Mouse (Mus musculus): Measurements from ENCODE around the gene Mfap4. TPM values are rescaled to one million over a fixed set of nuclear protein-coding genes. Genes with fewer than 3 reads are reported as not detected.

The Mfap4 gene
- total RNA-seq (2014; rRNA removed; ENCODE audit: low replicate concordance) (34.1 and 54.5 TPM in 2 replicates), polyA plus RNA-seq (2015; fragmentation: Nextera tagmentation; extraction: Ambion mirVana) (39.1 and 51.0 TPM in 2 replicates)

DNA sequence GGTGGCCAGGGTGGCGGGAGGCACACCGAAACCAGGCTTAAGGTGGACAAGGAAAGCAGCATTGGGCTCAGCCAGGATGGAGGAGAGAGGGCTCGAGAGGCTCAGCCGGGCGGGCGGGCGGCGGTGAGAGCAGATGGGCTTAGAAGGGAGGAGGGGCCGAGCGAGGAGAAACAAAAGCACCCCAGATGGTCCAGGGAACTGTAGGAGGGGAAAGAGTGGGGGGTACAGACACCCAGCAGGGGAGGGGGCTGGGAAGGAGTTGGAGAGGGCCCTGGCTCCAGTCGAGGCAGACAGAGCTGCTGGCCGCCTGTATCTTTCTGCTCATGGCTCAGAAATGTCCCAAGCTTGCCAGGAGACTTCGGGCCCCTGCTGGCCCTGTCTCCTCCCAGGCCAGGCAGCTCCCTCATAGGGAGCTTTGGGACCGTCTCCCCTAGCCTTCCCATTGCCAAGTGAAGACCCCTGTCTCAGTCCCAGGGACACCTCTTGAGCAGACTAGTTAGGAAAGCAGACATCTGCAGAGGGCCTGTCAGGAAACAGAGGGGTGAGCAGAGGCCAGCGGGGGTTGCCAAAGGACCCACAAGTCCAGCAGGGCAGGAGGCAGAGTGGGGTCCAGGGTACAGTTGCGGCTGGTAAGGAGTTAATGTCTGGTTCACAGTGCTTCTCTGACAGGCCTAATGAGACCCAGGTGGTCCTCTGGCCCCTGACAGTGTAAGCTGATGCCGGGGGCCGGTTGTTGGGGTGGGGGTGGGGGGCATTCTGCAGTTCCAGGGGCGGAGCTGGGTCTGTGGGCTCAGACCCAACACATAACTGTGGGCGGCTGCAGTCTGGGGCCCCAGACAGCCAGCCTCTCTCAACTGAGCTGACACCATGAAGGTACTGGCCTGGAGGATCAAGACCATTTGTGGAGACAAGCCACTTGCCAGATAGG lies at the start of gene Mfap4:
Gene Mfap4, plus strand, starts transcription at position 819 of the 928 bp plus-strand sequence.
- TF ChIP-seq CTCF (IDR thresholded peaks at IDR 0.05; ENCODE audit: low read depth) (no peak), EP300 (IDR thresholded peaks at IDR 0.05; ENCODE audit: low read depth) (no peak)

DNA sequence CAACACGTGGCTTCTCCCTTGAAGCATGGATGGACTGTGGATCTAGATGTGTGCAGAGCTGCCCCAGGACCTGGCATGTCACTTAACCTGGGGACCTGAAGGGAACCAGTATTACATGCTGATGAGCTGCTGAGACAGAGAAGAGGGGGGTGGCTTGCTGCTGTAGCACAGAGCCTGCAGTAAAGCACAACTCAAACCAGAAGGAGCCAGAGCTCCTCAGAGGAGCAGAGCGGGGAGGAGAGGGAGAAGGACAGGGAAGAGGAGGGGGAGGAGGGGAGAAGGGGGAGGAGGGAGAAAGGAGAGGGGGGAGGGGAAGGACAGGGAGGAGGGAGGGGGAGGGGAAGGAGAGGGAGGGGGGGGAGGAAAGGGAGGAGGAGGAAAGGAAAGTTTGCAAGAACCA lies 48.9 kb upstream of the Mfap4 start:
- Histone ChIP-seq H3K4me1 (ENCODE audit: control insufficient read depth, insufficient read depth) (no peaks in the 10 kb centered on the region), H3K27me3 (ENCODE audit: control insufficient read depth, insufficient read depth, low read length) (no peaks in the 10 kb centered on the region), H3K9ac (replicated peaks; ENCODE audit: low read depth, low read length) (no peak overlapping the region), H3K36me3 (replicated peaks; ENCODE audit: control insufficient read depth, insufficient read depth, low read length) (no peaks in the 10 kb centered on the region), H3K27ac (ENCODE audit: low read depth) (no peak overlapping the region), H3K4me3 (ENCODE audit: low read depth, low read length) (no peak overlapping the region), H3K4me2 (ENCODE audit: low read depth, low read length) (no peak overlapping the region), H3K9me3 (replicated peaks; ENCODE audit: control insufficient read depth, low read length) (no peaks in the 10 kb centered on the region)
- ATAC-seq (ENCODE audit: insufficient read depth, low read depth) (no peak), DNase-seq (ENCODE audit: low spot score) (no peak)
- 67% methylated on average over 2 of the region's 2 CpGs for WGBS
- no peak for TF ChIP-seq CTCF (IDR thresholded peaks at IDR 0.05; ENCODE audit: low read depth)
- no peak for TF ChIP-seq EP300 (IDR thresholded peaks at IDR 0.05; ENCODE audit: low read depth)

More for the DNA sequence above, at the start of gene Mfap4:
- Histone ChIP-seq H3K36me3 (replicated peaks; ENCODE audit: control insufficient read depth, insufficient read depth, low read length) (peaks cover 19% of the 10 kb centered on the region), H3K9me3 (replicated peaks; ENCODE audit: control insufficient read depth, low read length) (no peaks in the 10 kb centered on the region), H3K4me1 (ENCODE audit: control insufficient read depth, insufficient read depth) (peaks cover 8% of the 10 kb centered on the region; the same call in 1 of the 2 replicates), H3K27me3 (ENCODE audit: control insufficient read depth, insufficient read depth, low read length) (no peaks in the 10 kb centered on the region), H3K4me3 (ENCODE audit: low read depth, low read length) (peak within 1 kb of the TSS; percentile 21), H3K9ac (replicated peaks; ENCODE audit: low read depth, low read length) (0 out of 2 replicates have a peak within 1 kb of the TSS, but pooled peaks have one; percentile 9), H3K4me2 (ENCODE audit: low read depth, low read length) (peak within 1 kb of the TSS; percentile 37), H3K27ac (ENCODE audit: low read depth) (peak within 1 kb of the TSS; percentile 65)
- DNase-seq (ENCODE audit: low spot score), result no peak
- peak; percentile 64 for ATAC-seq (ENCODE audit: insufficient read depth, low read depth)
- 36% methylated on average over 20 of the region's 20 CpGs for WGBS

DNA sequence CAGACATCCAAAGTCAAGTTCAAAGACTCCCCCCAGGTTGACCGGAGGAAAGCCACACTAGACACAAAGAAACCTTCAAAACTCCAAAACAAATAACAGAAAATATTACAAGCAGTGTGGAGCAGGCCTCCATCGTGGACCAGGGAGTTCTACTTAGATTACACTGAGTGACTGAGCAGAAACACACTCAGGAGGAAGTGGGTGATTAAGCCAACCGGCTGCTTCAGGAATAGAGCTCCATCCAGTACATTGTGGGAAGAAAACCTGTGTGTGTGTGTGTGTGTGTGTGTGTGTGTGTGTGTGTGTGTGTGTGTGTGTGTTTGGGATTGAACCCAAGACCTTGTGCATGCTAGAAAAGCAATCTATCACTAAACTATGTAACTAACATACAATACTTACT lies 46.1 kb upstream of the Mfap4 start:
- DNase-seq (ENCODE audit: low spot score) (no peak), ATAC-seq (ENCODE audit: insufficient read depth, low read depth) (no peak)
- WGBS, result 53% methylated on average over 3 of the region's 3 CpGs
- H3K4me3 ChIP-seq (ENCODE audit: low read depth, low read length), result no peak overlapping the region
- H3K9ac ChIP-seq (replicated peaks; ENCODE audit: low read depth, low read length), result no peak overlapping the region
- no peaks in the 10 kb centered on the region for H3K36me3 ChIP-seq (replicated peaks; ENCODE audit: control insufficient read depth, insufficient read depth, low read length)
- no peaks in the 10 kb centered on the region for H3K27me3 ChIP-seq (ENCODE audit: control insufficient read depth, insufficient read depth, low read length)
- no peaks in the 10 kb centered on the region for H3K4me1 ChIP-seq (ENCODE audit: control insufficient read depth, insufficient read depth)
- no peak for TF ChIP-seq CTCF (IDR thresholded peaks at IDR 0.05; ENCODE audit: low read depth)
- no peak for TF ChIP-seq EP300 (IDR thresholded peaks at IDR 0.05; ENCODE audit: low read depth)
- H3K9me3 ChIP-seq (replicated peaks; ENCODE audit: control insufficient read depth, low read length), result no peaks in the 10 kb centered on the region
- H3K4me2 ChIP-seq (ENCODE audit: low read depth, low read length), result no peak overlapping the region
- H3K27ac ChIP-seq (ENCODE audit: low read depth), result no peak overlapping the region

DNA sequence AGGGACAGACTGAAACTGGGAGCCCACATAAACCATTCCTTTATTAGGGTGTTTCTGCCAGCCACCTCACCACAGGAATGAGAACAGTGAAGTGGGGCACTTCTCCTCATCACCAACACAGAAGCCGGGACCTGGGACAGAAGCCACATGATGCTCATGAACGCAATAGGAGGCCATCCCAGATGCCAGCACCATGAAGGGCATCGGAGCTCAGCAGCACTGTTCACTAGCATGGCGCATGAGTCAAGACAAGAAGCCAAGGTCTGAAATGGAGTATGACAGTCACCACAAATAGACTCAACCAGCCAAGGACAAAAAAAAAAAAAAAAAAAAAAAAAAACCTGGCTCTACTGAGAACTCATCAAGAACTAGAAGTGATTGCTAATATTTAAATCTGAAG lies 44.8 kb upstream of the Mfap4 start:
- no peak for ATAC-seq (ENCODE audit: insufficient read depth, low read depth)
- WGBS, result 88% methylated on average over 4 of the region's 4 CpGs
- TF ChIP-seq EP300 (IDR thresholded peaks at IDR 0.05; ENCODE audit: low read depth) (no peak), CTCF (IDR thresholded peaks at IDR 0.05; ENCODE audit: low read depth) (no peak)
- no peak for DNase-seq (ENCODE audit: low spot score)
- no peak overlapping the region for H3K4me3 ChIP-seq (ENCODE audit: low read depth, low read length)
- H3K27me3 ChIP-seq (ENCODE audit: control insufficient read depth, insufficient read depth, low read length), result no peaks in the 10 kb centered on the region
- H3K9me3 ChIP-seq (replicated peaks; ENCODE audit: control insufficient read depth, low read length), result no peaks in the 10 kb centered on the region
- H3K4me2 ChIP-seq (ENCODE audit: low read depth, low read length), result no peak overlapping the region
- H3K36me3 ChIP-seq (replicated peaks; ENCODE audit: control insufficient read depth, insufficient read depth, low read length), result no peaks in the 10 kb centered on the region
- no peak overlapping the region for H3K27ac ChIP-seq (ENCODE audit: low read depth)
- no peak overlapping the region for H3K9ac ChIP-seq (replicated peaks; ENCODE audit: low read depth, low read length)
- H3K4me1 ChIP-seq (ENCODE audit: control insufficient read depth, insufficient read depth), result no peaks in the 10 kb centered on the region

GRCm38 (mm10) chr11:61441670-61442069 lies 43.6 kb upstream of the Mfap4 start:
- no peaks in the 10 kb centered on the region for H3K27me3 ChIP-seq (ENCODE audit: control insufficient read depth, insufficient read depth, low read length)

More at GRCm38 (mm10) chr11:61441670-61442069, 43.6 kb upstream of the Mfap4 start:
- Histone ChIP-seq H3K4me1 (ENCODE audit: control insufficient read depth, insufficient read depth) (no peaks in the 10 kb centered on the region), H3K27ac (ENCODE audit: low read depth) (no peak overlapping the region), H3K36me3 (replicated peaks; ENCODE audit: control insufficient read depth, insufficient read depth, low read length) (no peaks in the 10 kb centered on the region), H3K4me2 (ENCODE audit: low read depth, low read length) (no peak overlapping the region), H3K9ac (replicated peaks; ENCODE audit: low read depth, low read length) (no peak overlapping the region), H3K9me3 (replicated peaks; ENCODE audit: control insufficient read depth, low read length) (no peaks in the 10 kb centered on the region), H3K4me3 (ENCODE audit: low read depth, low read length) (no peak overlapping the region)
- TF ChIP-seq EP300 (IDR thresholded peaks at IDR 0.05; ENCODE audit: low read depth), result no peak
- TF ChIP-seq CTCF (IDR thresholded peaks at IDR 0.05; ENCODE audit: low read depth), result no peak
- ATAC-seq (ENCODE audit: insufficient read depth, low read depth), result no peak
- 83% methylated on average over 7 of the region's 7 CpGs for WGBS
- DNase-seq (ENCODE audit: low spot score), result no peak
